Mouse (Mus musculus) embryonic fibroblast, embryonic 13.5 days (primary cell): ENCODE data around the gene Tiam1.

Experiments
- CTCF ChIP-seq: IDR thresholded peaks from 2 replicates; pipeline ENCODE4 v1.5.1; 2011; ENCODE audit warnings: mild to moderate bottlenecking, control low read depth, low read length, moderate library complexity, borderline replicate concordance; ENCODE audit not compliant: insufficient read depth
- POLR2A ChIP-seq: IDR thresholded peaks from 2 replicates; pipeline ENCODE4 v1.6.1; 2011; ENCODE audit warnings: low read depth, mild to moderate bottlenecking, control low read depth, low read length, moderate library complexity

GRCm38 (mm10) chr16:89765919-89766318, 377.6 kb downstream of the Tiam1 start:
- TF ChIP-seq CTCF, result no peak
- TF ChIP-seq POLR2A, result no peak
